Mouse (Mus musculus) cerebellum, adult 11 months (tissue): ENCODE measurements around the gene Dpp9.
A peak's percentile ranks its signal among the peaks of the same experiment; 100 is the strongest.
"Not testable (repeated sequence)": the region's sequence is repeated elsewhere in the genome, so short reads cannot be mapped to it uniquely, and the experiment has no call there.

Experiments used
- DNase-seq: peaks from one replicate; pipeline ENCODE4 v3.0.0; 2022

Dpp9 gene

GRCm38 (mm10) chr17:56218377-56219191 lies at the start of gene Dpp9:
Gene Dpp9, minus strand, starts transcription at chr17:56218905.
- peak; percentile 90 for DNase-seq

DNA sequence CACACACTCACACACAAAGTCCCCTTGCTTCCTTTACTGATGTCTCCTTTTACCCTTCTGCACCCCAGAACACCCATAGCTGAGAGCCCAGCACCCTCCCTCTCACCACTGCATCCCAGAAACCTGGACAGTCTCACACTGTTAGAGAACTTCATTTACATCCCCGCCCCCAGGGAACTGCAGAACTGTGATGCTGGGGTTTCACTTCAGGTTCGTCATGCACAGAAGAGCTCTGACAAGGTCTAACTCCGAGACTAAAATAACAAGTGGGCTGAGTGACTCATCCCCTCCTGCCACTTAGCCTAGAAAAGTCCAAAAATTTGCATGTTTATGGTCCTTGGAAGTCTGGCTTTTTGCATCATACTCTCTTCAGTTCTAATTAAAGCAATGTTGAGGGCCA lies 47.6 kb upstream of the Dpp9 start:
- DNase-seq, result no peak

DNA sequence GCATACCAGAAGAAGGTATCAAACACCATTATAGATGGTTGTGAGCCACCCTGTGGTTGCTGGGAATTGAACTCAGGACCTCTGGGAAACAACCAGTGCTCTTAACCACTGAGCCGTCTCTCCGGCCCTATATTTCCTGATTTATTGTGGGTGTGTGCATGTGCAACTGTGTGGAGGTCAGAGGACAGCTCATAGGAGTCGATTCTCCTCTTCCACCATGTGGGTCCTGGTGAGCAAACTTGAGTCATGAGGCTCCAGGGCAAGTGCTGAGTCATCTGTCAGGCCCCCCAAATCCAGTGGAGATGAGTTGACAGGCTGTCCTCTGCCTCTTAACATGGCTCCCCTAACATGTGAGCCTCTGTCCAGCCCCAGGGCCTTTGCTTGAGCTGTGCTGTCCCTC lies 47.2 kb upstream of the Dpp9 start:
- no peak for DNase-seq

DNA sequence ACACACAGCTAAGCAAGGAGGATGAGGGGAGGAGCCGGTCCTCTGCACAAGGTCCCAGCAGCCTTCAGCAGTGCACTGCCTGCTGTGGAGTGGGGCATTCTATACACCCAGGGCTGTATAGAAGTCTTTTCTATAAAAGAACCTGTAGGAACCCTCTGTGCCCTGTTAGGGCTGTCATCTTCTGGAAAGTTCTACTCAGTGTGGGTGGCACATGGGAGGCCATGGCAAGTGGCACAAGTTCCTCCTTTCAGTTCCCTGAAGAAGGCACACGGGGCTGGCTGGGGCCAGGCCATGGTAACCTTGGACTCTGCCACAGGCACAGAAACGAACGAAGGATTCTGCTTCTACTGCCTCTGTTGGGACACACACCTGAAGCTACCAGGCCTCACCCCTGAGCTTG lies 46.3 kb upstream of the Dpp9 start:
- no peak for DNase-seq

- peak; percentile 69 for DNase-seq
Observed at GRCm38 (mm10) chr17:56264020-56264419, 45.3 kb upstream of the Dpp9 start.

DNA sequence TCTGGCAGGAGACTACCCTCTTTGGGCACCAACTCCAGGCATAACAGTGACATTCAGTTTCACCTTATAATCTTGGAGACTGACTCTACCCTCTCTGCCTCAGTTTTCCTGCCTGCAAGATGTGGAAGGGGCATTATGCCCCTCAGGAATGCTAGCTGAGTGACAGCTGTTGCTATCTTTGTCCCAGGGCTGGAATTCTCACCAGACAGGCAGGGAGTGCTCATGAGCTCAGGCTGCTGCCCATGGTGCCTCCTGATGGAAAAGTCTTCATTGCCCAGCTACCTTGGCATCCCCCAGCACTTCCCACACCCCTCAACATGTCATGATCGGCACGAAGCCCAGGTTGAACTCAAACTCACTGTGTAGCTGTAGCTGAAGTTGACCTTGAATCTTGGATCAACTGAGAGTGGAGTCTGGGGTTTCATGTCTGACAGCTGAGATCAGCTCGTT lies 44.0 kb upstream of the Dpp9 start:
- DNase-seq, result no peak

GRCm38 (mm10) chr17:56261166-56261565 lies 42.5 kb upstream of the Dpp9 start:
- DNase-seq, result no peak

DNA sequence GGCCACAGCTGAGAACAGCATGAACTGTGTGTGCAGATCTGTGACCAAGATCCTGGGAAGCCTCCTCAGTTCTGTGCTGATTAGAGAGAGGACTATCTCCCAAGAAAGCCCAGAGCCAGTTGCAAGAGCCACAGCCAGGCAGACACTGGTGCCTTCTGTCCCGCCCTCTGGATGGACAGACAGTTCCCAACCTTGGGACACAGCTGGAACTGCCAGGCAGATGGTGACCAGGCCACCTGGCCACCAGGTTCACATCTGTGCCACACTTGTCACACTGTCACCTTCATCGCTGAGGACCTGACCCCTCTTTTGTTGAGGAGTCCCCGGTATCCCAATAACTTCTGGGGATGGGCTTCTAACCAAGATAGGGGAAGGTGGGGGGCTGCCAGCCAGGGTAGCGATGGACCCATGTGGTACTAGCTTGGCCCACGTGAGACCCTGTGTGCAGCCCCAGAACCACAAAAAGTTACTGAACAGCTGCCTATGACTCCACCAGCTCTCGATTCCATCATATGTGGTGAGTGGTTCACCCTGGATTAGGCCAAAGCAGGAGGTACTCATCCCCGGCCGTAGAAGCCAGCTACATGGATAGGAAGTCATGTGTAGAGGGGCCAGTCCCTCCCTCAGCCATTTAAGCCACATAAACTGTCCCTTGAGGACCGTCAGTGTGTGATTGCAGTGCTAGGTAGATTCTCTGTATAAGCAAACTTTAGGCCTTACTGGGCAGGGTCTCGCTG lies 40.8 kb upstream of the Dpp9 start:
- no peak for DNase-seq

DNA sequence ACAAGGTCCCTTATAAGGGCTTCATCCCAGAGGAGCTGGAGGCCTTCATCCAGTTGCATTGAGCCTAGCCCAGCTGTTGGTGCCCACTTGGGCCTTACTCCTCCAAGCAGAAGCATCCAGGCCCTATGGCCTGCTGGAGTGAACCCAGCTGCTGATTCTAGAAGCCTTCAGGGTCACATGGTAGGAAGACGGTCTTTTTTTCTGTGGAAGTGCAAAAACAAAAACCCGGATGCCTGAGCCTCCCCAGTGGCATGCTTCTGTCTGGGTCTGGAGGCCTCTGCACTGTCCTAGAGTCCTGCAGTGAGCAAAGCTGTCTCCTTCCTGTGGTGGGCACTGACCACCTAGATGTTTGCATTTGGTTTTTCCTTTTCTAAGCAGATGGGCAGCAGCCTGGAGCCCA lies 40.1 kb upstream of the Dpp9 start:
- not testable (repeated sequence) for DNase-seq

GRCm38 (mm10) chr17:56258269-56258668 lies 39.6 kb upstream of the Dpp9 start:
- DNase-seq, result not testable (repeated sequence)

GRCm38 (mm10) chr17:56257181-56257894 lies 38.6 kb upstream of the Dpp9 start:
- DNase-seq, result peak; percentile 49

- DNase-seq, result peak; percentile 93
Observed at GRCm38 (mm10) chr17:56256239-56256881, 37.7 kb upstream of the Dpp9 start, which contains the start of gene Fem1a. Gene Fem1a, plus strand, starts transcription at chr17:56256810.

GRCm38 (mm10) chr17:56255863-56256238 lies 37.1 kb upstream of the Dpp9 start:
- peak; percentile 99 for DNase-seq

GRCm38 (mm10) chr17:56255429-56255828 lies 36.7 kb upstream of the Dpp9 start:
- DNase-seq, result peak; percentile 64

- DNase-seq, result no peak
Observed at GRCm38 (mm10) chr17:56254695-56255094, 36.0 kb upstream of the Dpp9 start.

DNA sequence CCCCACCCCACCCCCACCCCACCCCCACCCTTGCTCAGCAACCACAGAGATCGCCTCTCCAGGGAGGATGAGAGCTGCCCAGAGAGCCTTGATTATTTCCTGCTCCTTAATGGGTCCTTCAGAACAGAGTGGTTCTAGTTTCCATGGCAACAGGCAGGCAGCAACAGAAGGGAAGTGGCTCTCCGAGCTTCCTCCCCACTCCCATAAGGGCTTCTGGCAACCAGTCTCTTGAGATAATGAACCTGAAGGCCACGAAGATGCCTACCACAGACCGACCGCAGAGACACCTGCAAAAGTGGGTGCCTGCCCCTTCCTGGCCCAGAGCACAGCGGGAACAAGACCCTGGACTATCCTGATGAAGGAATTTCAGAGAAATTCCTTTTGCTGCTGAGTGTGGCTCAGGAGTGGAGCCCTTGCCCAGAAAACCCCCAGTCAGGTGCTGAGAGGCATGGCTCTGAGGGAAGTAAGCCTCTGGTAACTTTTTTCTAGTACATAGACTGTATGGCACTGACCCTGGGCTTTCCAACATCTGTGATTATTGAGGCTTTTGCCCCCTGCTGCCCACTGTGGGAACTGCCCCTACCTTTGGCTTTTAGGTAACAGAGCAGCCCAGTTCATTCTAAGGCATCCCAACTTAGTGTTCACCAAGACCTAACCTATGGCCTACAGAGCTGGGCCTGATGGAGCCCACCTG lies 32.6 kb upstream of the Dpp9 start:
- DNase-seq, result no peak

- DNase-seq, result no peak
Observed at GRCm38 (mm10) chr17:56245608-56246007, 26.9 kb upstream of the Dpp9 start.

DNA sequence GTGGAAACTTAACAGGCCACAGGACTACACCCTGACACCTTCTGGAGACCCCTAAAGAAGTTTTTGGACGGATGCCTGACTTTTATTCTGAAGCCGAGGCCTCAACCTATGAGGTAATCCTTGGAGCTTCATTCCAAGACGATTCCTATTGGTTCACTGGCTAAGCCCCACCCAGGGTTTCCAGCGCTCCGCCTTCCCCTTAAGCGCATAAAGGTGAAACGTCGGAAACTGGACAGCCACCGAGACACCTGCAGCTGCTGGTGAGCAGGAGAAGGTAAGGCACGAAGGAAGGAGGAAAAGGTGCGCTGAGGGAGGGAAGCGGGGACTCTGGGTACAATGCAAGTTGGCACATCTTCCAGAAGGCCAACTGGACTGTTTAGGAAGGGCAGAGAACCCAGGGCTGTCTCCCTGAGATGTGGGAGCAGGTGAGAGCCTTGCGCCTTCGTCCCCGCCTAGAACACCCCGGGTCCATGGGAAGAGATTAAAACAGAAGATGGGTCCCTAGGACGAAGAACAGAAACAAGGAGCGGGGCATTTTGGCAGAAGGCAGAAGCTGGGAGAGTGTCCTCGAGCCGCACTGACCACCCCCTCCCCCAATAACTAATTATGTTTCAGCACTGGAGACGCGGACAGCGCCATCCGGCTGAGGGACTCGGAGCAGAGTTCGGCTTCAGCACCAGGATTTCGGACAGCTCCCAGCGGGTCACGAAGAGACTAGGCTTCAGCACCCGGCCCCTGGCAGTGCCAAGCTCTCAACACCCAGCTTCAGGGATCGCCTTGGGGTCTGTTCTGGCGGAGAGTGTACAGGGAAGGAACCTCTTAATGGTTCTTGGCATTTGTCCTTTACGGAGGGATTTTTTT lies 23.1 kb upstream of the Dpp9 start:
- DNase-seq, result peak; percentile 87

- peak; percentile 87 for DNase-seq
Observed at GRCm38 (mm10) chr17:56233818-56234469, 15.2 kb upstream of the Dpp9 start.

DNA sequence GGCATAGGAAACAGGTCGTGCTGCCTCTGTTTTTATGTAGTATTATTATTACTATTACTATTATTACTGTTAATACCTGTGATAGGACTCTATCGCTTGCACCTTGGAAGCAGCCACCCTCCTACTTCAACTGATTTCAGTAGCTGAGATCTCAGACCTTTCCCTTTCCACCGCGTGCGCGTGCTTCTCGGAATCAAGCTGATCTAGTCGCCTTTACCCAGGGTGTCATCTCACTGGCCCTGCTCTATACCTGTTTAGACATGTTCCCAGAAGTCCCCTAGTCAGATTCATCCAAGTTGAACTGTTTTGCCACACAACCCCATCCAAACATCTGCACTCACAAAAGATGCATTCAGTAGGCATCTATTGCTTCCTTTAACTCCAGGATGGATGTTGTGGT lies 14.7 kb upstream of the Dpp9 start:
- peak; percentile 34 for DNase-seq

DNA sequence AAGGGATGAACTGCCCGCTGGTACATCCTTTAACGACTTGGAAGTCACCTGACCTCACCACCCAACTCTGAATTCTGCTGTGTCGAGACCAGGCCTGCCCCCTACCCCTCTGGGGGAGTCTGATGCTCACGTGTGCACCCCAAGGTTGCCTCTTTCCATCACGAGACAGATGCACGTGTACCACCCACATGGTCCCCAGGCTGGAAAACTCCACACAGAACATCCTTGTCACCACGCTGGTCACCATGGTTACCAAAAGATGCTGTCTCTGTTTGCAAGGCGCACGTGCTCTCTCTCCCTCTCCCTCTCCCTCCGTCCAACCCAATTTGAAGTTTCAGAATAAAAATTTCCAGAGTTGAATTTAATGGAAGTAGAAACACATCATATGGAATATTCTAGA lies 11.2 kb upstream of the Dpp9 start:
- DNase-seq, result no peak
